Mouse (Mus musculus) neural tube, embryonic 14.5 days (tissue): Measurements from ENCODE around the gene Arid3a. TPM values are rescaled to one million over a fixed set of nuclear protein-coding genes. Genes with fewer than 3 reads are reported as not detected.
"Not testable (repeated sequence)": the region's sequence is repeated elsewhere in the genome, so short reads cannot be mapped to it uniquely, and the experiment has no call there.

ENCODE experiments used
- ATAC-seq: fragments of 200-750 bp; cut with Nextera tagmentation; 2 replicates; pipeline ENCODE4 v1.8.0; 2017; ENCODE audit warnings: low read depth, mild to moderate bottlenecking, moderate TSS enrichment, moderate library complexity
- H3K27ac ChIP-seq: fragments of 300-500 bp; sonication (generic); 2 replicates; pipeline ENCODE4 v1.5.1; 2014; ENCODE audit warnings: low read depth, mild to moderate bottlenecking, control low read depth, low read length, moderate library complexity, mixed read lengths
- H3K27me3 ChIP-seq: fragments of 300-500 bp; sonication (generic); 2 replicates; pipeline ENCODE4 v1.6.1; 2014; ENCODE audit warnings: low read length; ENCODE audit not compliant: control insufficient read depth, insufficient read depth
- H3K36me3 ChIP-seq: fragments of 300-500 bp; sonication (generic); 2 replicates; pipeline ENCODE4 v1.6.1; 2014; ENCODE audit warnings: low read length, mixed read lengths; ENCODE audit not compliant: control insufficient read depth, insufficient read depth
- H3K4me1 ChIP-seq: fragments of 300-500 bp; sonication (generic); 2 replicates; pipeline ENCODE4 v1.6.1; 2014; ENCODE audit warnings: low read length; ENCODE audit not compliant: control insufficient read depth, insufficient read depth
- H3K4me2 ChIP-seq: fragments of 300-500 bp; sonication (generic); 2 replicates; pipeline ENCODE4 v1.6.1; 2014; ENCODE audit warnings: mild to moderate bottlenecking, low read depth, low read length, control low read depth
- H3K4me3 ChIP-seq: fragments of 300-500 bp; sonication (generic); 2 replicates; pipeline ENCODE4 v1.5.1; 2014; ENCODE audit warnings: low read depth, low read length, control low read depth, mixed read lengths
- H3K9ac ChIP-seq: fragments of 300-500 bp; sonication (generic); replicated peaks from 2 replicates; pipeline ENCODE4 v1.6.1; 2014; ENCODE audit warnings: low read depth, mild to moderate bottlenecking, control low read depth, low read length, mixed read lengths
- H3K9me3 ChIP-seq: fragments of 300-500 bp; sonication (generic); 2 replicates; pipeline ENCODE4 v1.6.1; 2016; ENCODE audit warnings: low read length; ENCODE audit not compliant: control insufficient read depth
- WGBS: fragments of 180-500 bp; shearing (Covaris S2); extraction: QIAGEN DNeasy Blood & Tissue Kit; methylation state at CpG from one replicate; pipeline ENCODE4 v1.1.7; 2014; 5-methylcytosine and 5-hydroxymethylcytosine counted together
- polyA plus RNA-seq: library from polyadenylated mRNA; unstranded; fragments of >200 nt; fragmentation: Nextera tagmentation; extraction: Ambion mirVana; gene quantifications from 2 replicates; pipeline ENCODE4 v1.2.1, GENCODE M21; 2014

The Arid3a gene
- polyA plus RNA-seq: 3.3 and 5.1 TPM in 2 replicates

DNA sequence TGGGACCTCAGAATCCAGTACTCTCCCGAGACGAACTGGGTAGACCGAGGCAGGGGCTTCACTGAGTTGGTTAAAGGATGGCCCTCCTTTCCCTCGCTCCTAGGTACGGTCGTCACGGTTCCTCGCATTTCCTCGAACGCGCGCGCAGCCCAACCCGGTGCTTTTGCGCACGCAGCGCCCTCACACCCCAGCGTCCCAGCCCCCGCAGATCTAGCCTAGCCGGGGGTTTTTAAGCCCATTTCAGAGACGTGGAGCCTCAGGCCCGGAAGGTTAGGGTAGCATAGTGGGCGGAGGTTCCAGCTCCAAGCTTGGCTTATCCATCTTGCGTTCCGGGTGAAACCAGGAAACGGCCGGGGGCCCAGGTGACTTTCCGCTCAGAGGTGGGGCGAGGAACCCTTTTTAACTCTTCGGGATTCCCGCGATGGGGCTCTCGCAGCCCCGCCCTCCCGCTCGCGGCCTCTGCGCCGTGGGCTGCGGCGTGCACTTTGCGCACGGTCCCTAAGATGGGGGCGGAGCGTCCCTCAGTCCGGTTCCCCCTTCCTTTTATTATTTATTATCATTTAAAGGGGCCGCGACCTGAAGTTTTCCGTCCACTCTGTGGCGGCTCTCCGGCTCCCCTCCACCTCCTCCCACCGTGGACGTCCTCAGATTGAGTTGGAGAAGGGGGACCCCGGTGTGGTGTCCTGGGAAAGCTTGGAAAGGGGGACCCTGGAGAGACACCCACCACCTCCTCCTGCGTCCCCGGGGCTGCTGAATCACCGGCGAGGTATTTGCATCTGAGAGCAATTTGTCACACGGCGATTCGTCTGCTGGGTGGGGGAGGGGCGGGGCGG is at the start of gene Arid3a:
TSS of gene Arid3a (plus strand) at position 553 of the 833 bp plus-strand sequence.
- H3K4me1 ChIP-seq: peaks cover 15% of the 10 kb centered on the region
- H3K36me3 ChIP-seq: 0 out of 2 replicates have a peak, but pooled peaks cover 6% of the 10 kb centered on the region
- peak within 1 kb of the TSS; percentile 91 for H3K9ac ChIP-seq
- peaks cover 17% of the 10 kb centered on the region for H3K27me3 ChIP-seq
- no peaks in the 10 kb centered on the region for H3K9me3 ChIP-seq
- ATAC-seq: peak; percentile 73
- WGBS: under 1% methylated on average over 63 of the region's 63 CpGs
- H3K27ac ChIP-seq: peak within 1 kb of the TSS; percentile 92
- H3K4me3 ChIP-seq: peak within 1 kb of the TSS; percentile 88
- H3K4me2 ChIP-seq: peak within 1 kb of the TSS; percentile 83

DNA sequence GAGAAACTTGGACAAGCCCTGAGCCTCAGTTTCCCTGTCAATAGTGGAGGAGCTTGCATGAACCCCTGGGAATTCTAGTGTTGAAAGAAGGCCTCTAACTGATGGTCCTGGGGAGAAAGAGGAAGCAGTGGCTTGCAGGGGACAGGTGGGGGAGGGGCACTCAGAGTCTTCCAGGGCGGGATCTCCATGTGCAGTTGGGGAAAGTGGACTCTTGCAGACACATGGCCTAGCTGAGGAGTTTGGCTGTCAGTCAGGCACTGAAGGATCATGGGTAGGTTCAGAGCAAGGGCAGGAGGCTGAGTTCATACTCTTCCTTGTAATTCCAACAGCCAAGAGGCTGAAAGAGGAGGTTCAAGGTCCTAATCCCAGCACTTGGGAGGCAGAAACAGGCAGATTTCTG is 49.7 kb upstream of the Arid3a start:
- H3K27ac ChIP-seq: no peak overlapping the region
- no peak overlapping the region for H3K9ac ChIP-seq
- H3K36me3 ChIP-seq: no peaks in the 10 kb centered on the region
- no peak for ATAC-seq
- no peak overlapping the region for H3K4me3 ChIP-seq
- no peaks in the 10 kb centered on the region for H3K9me3 ChIP-seq
- peaks cover 10% of the 10 kb centered on the region; the same call in 1 of the 2 replicates for H3K4me1 ChIP-seq
- H3K4me2 ChIP-seq: no peak overlapping the region
- 71% methylated on average over 1 of the region's 1 CpGs for WGBS
- no peaks in the 10 kb centered on the region for H3K27me3 ChIP-seq

DNA sequence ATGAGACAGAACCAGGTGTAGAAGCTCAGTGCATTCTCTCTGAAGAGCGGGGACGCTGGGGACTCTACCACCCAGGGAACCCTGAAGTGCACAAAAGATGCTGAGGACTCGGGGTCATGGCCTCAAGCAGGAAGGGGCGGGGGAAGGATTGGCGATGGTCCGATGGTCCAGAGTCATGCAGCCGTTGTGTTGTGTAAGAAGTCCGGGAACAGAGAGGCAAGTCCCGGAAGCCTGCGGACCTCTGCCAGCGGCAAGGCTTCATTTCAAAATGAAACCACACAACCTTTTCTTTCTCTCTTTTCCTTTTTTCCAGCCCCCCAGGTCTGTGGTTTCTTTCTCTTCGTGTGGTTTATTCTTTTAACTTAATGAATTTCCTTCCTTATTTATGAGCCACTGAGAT is 49.1 kb upstream of the Arid3a start:
- H3K27ac ChIP-seq: no peak overlapping the region
- no peak overlapping the region for H3K9ac ChIP-seq
- no peaks in the 10 kb centered on the region for H3K36me3 ChIP-seq
- no peaks in the 10 kb centered on the region for H3K9me3 ChIP-seq
- H3K4me3 ChIP-seq: no peak overlapping the region
- H3K4me1 ChIP-seq: peaks cover 7% of the 10 kb centered on the region; the same call in 1 of the 2 replicates
- H3K4me2 ChIP-seq: no peak overlapping the region
- H3K27me3 ChIP-seq: no peaks in the 10 kb centered on the region
- WGBS: 50% methylated on average over 12 of the region's 12 CpGs
- no peak for ATAC-seq

DNA sequence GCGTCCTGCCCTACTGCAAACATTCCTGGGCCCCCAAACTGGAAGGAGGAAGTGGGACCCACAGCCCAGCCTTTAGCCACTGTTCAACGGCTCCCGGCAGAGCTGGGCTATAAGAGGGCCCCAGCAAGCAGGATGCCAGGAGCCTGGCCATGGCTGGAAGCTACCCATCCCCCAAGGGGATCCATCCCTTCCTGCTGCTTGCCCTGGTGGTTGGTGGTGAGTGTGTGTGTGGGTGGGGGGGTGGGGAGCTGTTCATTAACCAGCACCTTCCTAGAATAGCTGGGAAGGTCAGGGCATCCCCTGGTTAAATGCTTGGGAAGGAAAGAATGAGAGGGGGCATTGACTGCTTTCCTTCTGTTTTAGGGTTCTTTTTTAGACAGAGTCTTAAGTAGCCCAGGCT is 47.3 kb upstream of the Arid3a start:
- 41% methylated on average over 3 of the region's 3 CpGs for WGBS
- Histone ChIP-seq H3K36me3 (no peaks in the 10 kb centered on the region), H3K4me3 (no peak overlapping the region), H3K4me1 (peaks cover 5% of the 10 kb centered on the region; the same call in 1 of the 2 replicates), H3K9ac (no peak overlapping the region), H3K27me3 (no peaks in the 10 kb centered on the region), H3K4me2 (no peak overlapping the region), H3K27ac (no peak overlapping the region), H3K9me3 (no peaks in the 10 kb centered on the region)
- ATAC-seq: no peak

DNA sequence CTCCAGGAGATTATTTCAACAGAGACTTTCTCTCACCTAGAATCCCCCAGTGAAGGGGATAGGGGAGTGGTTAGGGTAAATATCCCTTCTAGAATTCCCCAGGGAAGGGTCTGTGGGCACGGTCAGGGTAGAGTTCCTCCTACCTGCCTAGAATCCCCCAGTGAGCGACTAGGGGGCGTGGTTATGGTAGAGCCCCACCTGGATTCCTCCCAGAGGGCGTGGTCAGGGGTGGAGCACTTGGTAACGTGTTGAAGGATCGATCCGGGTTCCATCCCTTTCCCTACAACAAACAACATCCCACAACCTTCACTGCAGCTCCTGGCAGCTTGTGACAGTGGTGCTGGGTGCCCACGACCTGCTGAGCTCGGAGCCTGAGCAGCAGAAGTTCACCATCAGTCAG is 46.1 kb upstream of the Arid3a start:
- WGBS: 18% methylated on average over 9 of the region's 9 CpGs
- Histone ChIP-seq H3K9me3 (no peaks in the 10 kb centered on the region), H3K27ac (no peak overlapping the region), H3K4me2 (no peak overlapping the region), H3K9ac (no peak overlapping the region), H3K4me1 (no peaks in the 10 kb centered on the region; the same call in 1 of the 2 replicates), H3K27me3 (no peaks in the 10 kb centered on the region), H3K36me3 (no peaks in the 10 kb centered on the region), H3K4me3 (no peak overlapping the region)
- no peak for ATAC-seq

DNA sequence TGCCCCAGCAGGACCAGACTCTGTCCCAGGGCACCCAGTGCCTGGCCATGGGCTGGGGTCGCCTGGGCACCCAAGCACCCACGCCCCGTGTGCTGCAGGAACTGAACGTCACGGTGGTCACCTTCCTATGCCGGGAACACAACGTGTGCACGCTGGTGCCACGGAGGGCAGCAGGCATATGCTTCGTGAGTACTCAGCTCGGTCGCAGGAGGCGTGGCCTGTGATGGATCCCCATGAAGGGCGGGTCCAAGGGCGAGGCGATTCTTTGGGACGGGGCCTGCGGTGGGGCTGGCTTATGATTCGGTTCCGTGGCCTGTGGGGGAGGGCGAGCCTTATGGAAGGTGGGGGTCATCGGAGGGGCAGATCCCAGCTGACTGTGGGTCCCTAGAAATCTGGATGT is 44.9 kb upstream of the Arid3a start:
- no peak overlapping the region for H3K4me3 ChIP-seq
- H3K4me2 ChIP-seq: no peak overlapping the region; the same call in 1 of the 2 replicates
- 0 out of 2 replicates have a peak overlapping the region, but pooled peaks have one; percentile 11 for H3K9ac ChIP-seq
- no peak overlapping the region for H3K27ac ChIP-seq
- WGBS: 6% methylated on average over 21 of the region's 22 CpGs
- H3K36me3 ChIP-seq: no peaks in the 10 kb centered on the region
- no peaks in the 10 kb centered on the region for H3K9me3 ChIP-seq
- H3K4me1 ChIP-seq: no peaks in the 10 kb centered on the region; the same call in 1 of the 2 replicates
- H3K27me3 ChIP-seq: no peaks in the 10 kb centered on the region
- ATAC-seq: no peak

DNA sequence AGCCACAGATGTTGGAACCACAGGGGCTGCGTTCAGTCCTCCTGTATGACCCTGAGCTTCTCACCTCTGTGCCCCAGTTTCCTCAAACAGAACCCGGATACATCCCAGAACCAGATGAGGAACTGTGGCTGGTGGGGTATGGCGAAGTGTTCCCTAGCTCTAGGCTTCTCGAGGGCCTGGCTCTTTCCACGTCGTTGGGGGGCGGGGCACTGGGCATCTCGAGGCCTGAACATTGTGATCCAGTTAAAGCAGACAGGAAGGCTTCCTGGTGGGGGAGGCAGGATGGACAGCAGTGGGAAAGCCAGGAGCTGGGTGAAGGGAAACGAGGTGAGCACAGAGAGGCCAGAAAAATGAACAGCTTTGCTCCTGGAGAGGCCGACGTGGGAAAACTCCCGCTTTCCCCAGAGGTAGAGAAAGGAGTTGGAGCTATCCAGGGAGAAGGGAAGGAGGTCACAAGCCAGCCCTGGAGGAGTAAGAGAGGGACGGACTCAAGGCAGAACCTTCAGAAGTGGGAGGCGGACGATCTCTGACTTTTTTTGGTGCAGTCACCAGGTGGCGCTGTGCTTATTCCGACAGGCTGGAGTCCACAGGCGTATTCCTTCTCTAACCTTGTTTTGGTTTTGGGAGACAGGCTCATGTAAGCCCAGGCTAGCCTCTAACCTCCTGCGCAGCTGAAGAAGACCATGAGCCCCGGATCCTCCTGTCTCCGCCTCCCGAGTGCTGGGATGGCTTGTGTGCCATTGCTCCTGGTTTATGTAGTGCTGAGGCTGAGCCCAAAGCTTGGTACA is 43.4 kb upstream of the Arid3a start:
- H3K9ac ChIP-seq: no peak overlapping the region
- H3K9me3 ChIP-seq: no peaks in the 10 kb centered on the region
- no peak for ATAC-seq
- no peak overlapping the region for H3K27ac ChIP-seq
- H3K27me3 ChIP-seq: no peaks in the 10 kb centered on the region
- H3K4me1 ChIP-seq: no peaks in the 10 kb centered on the region; the same call in 1 of the 2 replicates
- no peaks in the 10 kb centered on the region for H3K36me3 ChIP-seq
- WGBS: 17% methylated on average over 22 of the region's 22 CpGs
- no peak overlapping the region for H3K4me2 ChIP-seq
- H3K4me3 ChIP-seq: no peak overlapping the region

DNA sequence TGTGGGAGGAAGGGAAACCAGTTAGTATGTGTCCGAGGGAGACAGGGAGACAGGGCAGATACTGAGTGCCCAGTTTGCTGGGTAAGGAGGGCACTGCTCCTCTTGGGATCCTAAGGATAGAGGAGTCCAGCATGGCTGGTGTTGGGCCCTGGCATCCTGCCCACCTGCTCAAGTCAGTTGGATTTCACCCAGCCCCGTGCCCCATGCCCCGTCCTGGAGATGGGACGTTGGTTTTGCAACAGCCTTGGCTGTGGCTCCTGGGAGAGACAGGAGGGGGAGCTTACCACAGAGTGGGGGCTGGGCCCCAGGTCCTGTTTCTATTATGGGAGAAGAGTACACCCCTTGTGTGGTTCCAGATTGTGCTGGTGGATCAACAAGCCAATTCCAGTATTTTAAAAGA is 42.4 kb upstream of the Arid3a start:
- Histone ChIP-seq H3K9me3 (no peaks in the 10 kb centered on the region), H3K27ac (no peak overlapping the region), H3K9ac (no peak overlapping the region), H3K27me3 (no peaks in the 10 kb centered on the region), H3K4me1 (no peaks in the 10 kb centered on the region; the same call in 1 of the 2 replicates), H3K4me3 (no peak overlapping the region), H3K36me3 (no peaks in the 10 kb centered on the region), H3K4me2 (no peak overlapping the region)
- WGBS: 71% methylated on average over 4 of the region's 4 CpGs
- ATAC-seq: no peak

DNA sequence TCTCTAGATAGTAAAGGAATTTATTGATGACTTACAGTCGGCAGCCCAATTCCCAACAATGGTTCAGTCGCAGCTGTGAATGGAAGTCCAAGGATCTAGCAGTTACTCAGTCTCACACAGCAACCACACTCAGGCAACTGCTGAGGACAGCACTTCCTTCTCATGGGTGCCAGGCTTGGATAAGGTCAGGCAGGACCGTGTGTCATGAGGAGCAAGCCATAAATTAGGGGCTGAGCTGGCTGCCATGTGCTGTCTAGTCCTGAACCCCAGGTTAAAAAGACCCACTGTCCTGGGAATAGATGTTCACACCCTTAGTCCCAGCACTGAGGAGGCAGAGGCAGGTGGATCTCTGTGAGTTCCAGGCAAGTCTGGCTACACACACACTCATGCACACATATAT is 41.9 kb upstream of the Arid3a start:
- WGBS: 68% methylated on average over 3 of the region's 3 CpGs
- H3K9me3 ChIP-seq, H3K27ac ChIP-seq, H3K9ac ChIP-seq, H3K36me3 ChIP-seq, H3K4me3 ChIP-seq, H3K4me2 ChIP-seq, H3K4me1 ChIP-seq, ATAC-seq, H3K27me3 ChIP-seq: not testable (repeated sequence)
